Mouse (Mus musculus) cerebellum, adult 8-10 months (tissue): ENCODE measurements around the gene Obp1b.
"Not testable (repeated sequence)": the region's sequence is repeated elsewhere in the genome, so short reads cannot be mapped to it uniquely, and the experiment has no call there.

Experiments used
- DNase-seq: peaks from one replicate; pipeline ENCODE4 v3.0.0; 2022

Gene Obp1b

DNA sequence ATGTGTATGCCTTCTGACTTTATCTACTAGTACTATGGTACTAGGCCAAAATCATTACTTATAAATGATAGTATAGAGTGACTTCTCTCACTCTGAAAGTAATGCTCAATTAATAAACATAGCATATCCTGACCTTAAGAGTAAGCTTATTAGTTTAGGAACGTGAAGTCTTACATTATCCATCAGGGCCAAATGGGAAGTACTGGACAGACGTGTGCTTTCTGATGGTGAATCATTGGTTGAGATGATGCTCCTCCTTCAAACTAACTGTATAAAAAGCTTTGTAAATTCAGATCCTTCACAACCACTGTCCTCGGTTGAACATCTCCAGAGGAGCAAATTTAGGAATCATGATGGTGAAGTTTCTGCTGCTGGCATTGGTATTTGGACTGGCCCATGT is at the start of gene Obp1b:
TSS of gene Obp1b (plus strand) at position 301 of the 400 bp plus-strand sequence.
- not testable (repeated sequence) for DNase-seq

DNA sequence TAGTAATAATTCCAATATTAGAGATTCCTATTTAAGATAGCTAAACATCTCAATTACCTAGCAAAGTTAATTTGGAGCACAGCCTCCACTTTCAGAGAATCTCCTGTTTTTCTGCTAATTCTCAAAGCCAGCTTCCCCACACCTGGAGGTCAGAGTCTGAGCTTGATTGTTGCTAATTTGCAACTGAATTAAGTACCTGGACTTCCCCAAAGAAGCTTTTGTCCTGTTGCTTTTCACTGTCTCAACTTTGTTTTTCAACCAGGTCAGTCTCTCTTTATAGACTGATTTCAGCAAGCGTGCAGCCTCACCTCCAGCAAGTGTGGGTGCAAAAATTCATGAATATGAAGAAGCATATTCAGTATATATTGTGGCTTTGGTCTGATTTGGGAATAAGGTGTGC is 15.6 kb downstream of the Obp1b start:
- DNase-seq = not testable (repeated sequence)

DNA sequence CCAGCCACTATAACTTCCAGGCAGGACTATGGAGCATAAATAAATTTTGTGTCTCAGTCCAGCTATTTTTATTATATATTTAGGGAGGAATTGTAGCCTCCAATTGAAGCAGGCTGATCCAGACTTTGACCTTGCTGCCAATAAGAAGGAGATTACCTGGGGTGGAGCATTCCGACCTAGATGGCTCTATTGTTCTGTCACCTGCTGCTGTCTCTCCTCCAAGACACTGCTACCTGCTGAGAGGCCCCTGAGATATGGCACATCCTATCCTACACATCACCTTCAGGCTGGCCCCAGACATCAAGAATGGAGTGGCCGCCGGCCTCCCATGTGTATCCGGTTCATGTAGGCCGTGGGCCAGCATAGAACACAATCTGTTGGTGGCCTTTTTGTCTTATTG is 16.3 kb downstream of the Obp1b start:
- no peak for DNase-seq
